Mouse (Mus musculus): ENCODE data around the gene Psg25.

- TF ChIP-seq CTCF (conservative IDR thresholded peaks at IDR 0.05; ENCODE audit: low read length) (no peak), NANOG (IDR thresholded peaks at IDR 0.05; ENCODE audit: borderline replicate concordance, low read length) (no peak)
These were observed 7.4 kb downstream of the Psg25 start for GRCm38 (mm10) chr7:18524668-18525067.

All from E14TG2a.4 (cell line).